Mouse (Mus musculus): ENCODE measurements at regions not wholly inside any gene's neighbourhood (a gene's known extent, or its start where the extent isn't known, plus 50 kb on each side); places are given as distances from the start of the nearest gene placed in this dataset.
A peak's percentile ranks its signal among the peaks of the same experiment; 100 is the strongest.

DNA sequence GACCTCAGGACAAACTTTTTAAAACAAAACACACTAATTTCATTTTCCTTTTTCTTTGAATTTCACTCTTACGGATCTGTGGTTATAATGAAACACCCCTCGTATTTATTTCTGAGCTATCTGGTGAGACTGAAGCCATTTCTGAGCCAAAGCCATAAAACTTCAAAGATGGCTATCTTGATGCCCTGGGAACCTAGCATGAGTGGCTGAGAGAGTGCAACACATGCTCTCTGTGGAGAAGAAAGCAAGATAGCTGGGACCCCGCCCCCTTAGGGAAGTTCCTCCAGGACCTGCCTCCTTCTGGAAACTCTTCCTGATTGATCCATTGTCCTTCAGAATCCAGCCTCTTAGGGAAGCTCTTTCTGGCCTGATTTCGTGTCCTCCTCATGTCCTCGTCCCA lies 57.6 kb upstream of the Myb start:
- DNase-seq = no peak

DNA sequence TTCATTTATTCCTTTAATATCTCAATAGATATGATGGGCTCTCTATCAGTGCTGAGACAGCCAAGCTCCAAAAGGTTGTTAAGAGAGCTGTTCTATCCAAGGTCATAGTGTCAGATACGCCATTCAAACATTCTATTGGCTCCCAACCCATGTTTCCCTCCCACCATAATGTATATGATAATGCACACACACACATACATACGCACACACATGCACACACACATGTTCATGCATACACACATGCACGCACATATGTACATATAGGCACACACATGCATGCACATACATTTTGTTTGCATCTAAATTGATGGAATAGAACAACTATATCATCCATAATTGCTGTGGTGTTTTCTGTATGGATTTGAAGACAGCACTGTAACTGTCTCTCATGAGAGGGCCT lies 60.0 kb upstream of the Myb start:
- DNase-seq = no peak

DNA sequence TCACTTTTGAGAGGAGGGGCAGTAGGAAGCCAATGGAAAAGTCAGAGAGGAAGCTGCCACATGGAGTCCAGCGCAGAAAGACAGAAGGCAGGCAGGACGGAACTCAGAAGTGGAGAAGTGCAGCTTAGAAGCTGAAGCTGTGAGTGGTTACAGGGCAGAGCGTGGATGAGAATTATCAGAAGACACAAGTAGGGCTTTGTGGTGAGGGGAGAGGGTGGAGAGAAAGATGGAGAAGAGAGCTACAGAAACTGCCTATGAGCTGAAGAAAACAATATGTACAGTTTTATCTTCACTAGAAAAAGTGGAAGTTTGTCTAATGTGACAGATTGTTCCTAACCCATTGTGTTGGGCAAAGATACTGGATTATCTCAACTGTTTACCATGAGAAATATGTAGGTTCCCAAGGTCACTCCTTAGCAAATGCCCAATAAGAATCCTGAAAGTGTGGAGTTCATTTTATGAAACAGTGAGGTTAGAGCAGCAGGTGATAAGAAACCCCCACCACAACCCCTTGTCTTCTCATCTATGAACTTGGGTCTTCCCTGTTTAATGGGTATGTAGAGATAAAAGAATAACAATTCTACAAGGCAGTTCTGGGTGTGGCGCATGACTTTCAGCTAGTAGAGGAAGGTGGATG lies 60.6 kb upstream of the Myb start:
- no peak for DNase-seq

DNA sequence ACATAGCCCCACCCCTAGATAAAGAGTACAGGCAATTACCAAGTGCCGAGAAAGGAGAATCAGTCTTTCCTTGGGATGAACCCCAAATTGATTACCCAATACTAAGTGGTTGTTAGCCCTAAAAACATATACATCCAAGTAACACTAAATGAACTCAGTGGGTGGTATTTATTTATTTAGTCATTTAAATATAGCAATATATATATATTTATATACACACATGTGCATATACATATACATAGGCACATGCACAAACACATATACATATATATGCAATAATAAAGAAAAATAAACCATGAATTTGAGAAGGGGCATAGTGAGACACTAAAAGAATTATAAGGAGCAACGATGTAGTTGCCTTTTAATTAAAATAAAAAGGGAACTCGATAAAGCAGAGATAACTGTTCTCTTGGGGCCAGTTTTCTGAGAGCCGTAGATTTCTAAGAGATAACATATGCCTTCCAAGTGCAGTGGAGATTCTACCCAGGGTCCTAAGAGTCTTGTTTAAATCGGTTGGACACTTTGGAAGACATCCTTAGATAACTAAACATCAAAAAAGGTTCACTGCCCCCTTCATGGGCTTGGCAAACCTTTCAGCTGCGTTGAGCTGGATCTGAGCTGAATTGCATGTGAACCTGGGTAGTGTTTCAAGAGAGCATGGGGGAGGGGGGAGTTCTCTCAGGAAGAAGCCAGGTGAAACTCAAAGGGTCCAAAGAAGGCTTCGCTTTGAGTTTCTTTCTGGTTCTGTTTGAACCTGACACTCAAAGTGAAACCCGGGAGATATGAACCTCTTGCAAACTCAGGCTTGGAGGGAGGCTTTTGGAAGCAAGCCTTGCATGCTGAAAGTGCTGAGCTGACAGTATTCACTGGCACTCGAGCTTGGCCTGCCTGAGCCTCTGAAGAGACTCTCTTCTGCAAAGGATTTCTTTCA lies 61.6 kb upstream of the Myb start:
- DNase-seq = peak; percentile 11 to 30

DNA sequence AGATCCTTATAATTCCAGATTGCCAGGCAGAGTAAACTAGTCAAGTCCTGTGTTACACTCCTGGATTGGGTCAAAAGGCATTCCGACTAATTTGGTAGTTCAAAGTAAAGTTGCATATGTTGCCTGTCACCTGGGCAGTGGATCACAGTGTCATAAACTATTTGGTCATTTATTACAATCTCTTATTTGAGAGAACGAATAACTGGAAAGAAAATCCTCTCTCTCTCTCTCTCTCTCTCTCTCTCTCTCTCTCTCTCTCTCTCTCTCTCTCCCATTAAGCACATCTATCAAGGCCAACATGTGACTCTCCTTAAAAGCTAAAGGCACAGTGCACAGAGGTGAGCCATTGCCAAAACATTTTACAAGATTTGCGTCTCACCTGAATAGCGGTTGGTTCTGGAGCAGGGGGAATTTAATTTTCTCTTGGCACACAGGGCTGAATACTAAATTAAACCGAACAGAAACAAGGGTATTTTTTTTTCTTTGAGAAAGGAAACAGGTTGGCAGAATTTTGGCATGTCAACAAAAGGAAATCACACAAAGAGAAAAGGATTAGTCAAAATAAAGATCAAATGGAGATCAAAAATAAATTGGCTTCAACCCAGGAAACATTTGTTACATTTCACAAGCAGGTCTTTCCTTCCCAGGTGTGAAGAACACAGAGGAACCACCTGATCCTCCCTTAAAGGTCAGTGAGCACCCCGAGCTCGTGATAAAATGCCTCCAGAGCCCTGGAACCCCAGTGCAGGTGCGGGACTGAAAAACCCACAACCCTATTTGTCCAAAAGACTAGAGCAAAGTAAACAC lies 62.5 kb upstream of the Myb start:
- no peak for DNase-seq

DNA sequence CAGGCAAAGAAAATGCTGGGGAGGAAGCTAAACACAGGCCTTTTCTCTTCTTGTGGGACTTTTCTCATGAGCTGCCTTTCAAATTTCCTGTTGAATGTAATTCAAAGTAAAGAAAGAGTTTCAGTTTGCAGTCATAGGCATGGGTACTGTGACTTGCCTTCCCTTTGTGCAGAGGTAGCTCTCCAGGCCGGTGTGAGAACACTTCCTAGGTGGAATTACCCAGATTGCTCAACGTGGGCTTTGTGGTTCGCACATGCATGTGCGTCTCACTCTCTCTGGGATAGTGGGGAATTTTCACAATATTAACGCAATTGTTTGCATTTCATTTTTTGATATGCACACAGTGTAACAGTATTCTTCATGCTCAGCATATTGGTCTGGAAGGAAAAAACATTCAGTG lies 63.4 kb upstream of the Myb start:
- DNase-seq = no peak

DNA sequence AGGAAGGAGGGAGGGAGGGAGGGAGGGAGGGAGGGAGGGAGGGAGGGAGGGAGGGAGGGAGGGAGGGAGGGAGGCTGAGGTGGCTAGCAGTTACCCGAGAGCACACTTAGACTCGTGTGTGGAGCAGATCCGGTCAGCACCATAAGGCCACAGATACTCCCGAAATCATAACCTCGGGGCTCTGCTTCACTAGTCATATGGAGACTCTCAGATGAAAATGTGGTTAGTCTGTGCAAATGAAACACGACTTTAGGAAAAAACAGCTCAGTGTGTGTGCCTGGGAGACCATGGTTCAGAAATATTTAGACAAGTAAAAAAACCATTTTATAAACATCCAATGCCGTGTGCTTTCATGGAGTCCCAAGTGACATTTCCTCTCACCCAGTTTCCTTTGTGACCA lies 65.4 kb upstream of the Myb start:
- no peak for DNase-seq

DNA sequence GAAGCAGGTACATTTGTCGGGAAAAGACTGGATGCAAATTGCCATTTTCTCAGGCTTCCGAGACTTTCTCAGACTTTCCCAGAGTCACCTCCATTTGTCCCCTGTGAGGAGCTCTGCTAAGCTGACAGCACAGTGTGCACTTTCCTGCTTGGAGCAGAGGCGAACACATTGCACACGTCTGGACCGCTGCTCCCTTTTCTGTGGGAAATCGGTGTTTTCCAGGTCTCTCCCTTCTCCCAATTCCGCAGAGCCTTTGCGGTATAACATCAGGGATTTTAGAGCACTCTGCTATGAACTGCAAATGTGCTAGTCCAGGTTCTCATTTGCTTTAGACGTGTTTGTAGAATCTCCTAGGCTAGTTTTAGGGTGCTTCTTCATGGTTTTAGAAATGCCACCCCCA lies 67.0 kb upstream of the Myb start:
- DNase-seq = no peak

DNA sequence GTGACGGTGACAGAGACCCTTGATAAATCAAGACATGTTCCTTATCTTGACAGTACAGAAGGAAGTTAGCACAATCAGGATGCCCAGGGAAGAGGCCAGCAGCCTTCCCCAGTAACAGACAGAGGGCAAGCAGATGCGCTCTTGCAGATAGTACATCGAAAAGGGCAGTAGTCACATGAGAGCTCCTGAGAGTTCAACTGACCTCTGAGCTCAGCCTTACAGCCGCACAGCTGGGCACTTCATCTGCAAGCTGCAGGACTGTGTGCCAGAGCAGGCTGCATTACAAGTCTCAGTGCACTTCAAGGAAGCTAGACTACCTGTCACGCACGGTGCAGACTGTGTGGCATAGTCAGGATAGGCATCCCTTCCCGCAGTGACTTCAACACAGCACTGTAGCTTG lies 67.2 kb upstream of the Hbs1l start:
- peak in 1 of 2 experiments; percentile 7 for DNase-seq

DNA sequence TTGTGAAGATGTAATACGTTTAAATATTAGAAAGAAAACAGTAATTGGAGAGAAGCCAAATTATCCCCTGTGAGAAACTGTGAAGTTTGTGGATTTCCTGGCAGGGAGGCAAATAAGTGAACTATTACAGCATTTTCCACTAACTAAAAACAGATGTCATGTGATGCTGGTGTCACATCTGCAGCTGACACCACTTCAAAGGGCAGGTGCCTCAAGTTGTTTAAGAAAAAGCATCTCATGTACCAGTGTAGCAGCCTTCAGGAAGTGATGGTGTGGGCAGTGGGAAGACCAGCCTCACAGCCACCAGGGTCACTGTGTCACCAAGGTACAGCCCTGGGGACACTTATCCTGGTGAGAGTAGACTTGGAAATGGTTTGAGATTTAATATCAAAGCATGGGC lies 60.6 kb upstream of the Hbs1l start:
- no peak for DNase-seq

DNA sequence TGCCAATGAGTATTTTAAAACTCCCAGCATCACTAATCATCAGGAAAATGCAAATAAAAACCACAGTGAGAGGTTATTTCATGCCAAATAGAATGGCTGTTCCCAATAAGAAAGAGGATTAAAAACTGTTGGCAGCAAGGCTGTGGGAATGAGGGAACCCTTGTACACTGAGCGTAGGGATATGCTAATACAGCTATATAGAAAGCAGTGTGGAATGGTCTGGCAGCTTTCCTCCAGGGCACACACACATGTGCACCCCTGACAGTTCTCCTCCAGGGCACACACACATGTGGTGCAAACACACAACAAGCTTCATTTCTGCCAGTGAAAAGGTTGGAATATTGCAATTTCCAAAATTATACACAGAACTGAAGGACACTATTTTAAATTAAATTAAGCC lies 58.8 kb upstream of the Hbs1l start:
- DNase-seq = no peak

DNA sequence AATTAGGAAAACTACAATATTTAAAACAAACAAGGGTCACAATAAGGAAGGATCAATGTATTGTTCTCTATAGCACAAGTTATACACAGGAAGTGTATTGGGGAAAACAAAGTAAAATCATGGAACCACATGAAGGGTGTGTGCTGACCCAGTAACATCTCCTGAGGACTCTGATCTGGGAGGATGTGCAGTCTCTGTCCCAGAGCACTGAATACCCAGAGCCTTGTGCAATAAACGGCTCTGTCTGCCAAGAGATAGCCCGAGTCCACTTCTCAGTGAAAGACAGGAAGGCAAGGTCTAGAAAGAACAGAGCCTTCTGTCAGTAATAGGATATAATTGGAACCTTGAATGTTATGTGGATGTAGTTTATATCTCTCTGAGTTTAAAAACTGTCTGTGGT lies 56.3 kb upstream of the Hbs1l start:
- no peak for DNase-seq

DNA sequence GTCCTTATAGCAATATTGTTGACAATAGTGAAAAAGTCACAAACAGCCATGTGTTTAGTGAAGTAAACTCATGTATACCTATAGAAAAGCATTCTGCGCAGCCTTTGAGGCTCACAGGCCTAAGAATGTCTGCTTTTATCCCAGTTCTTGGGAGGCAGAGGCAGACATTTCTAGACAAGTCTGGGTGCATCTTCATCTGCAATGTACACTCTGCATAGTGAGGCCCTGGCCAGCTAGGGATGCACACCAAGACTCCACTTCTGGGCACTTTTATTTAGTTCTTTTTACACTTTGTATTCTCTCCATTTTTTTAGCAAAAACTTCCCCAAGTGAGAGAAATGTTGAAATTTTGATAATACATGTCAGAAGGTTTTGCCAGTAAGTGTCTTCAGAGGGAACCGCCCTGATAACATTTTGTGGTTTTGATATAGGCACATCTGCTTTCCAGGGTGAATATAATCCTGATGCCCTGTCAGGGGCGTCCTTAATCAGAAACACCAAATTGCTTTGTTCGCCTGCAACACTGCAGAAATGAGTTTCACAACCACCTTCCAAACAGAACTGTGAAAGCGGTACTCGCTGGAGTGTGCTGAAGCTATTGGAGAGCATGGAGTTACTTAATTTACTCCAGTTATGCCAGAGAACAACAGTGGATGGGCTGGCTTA lies 54.1 kb upstream of the Hbs1l start:
- DNase-seq = no peak

DNA sequence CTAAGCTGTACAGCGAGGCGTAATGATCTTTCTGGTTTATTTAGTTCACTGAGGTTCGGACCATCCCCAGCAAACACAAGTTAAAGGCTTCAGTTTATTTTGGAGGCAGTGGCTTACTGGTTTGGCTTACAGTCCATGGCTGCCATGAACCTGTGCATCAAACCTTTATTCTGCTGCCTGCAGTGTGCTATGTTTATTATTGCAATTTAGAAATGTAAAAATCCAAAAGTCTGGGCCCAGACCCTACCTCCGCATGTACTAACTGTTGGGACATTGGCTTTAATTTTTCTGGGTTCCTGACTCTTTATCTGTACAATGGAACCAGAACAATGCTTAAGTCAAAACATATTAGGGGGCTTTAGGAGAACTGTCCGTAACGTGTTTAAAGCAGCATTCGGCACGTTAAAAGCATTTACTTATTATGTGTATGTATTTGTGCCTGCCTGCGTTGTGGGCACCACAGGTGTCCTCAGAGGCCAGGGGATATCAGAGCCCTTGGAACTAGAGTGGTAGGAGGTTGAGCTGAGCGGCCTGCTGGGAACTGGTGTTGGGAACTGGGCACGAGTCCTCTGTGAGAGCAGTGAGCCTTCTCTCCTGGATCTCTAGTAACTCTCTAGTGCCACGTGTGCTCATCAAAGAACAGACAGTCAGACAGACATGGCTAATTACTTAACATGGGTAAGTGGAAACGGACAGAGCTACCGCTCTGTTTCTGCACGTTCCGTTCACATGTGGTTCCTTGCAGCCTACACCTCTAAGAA lies 53.1 kb upstream of the Hbs1l start:
- DNase-seq = no peak

DNA sequence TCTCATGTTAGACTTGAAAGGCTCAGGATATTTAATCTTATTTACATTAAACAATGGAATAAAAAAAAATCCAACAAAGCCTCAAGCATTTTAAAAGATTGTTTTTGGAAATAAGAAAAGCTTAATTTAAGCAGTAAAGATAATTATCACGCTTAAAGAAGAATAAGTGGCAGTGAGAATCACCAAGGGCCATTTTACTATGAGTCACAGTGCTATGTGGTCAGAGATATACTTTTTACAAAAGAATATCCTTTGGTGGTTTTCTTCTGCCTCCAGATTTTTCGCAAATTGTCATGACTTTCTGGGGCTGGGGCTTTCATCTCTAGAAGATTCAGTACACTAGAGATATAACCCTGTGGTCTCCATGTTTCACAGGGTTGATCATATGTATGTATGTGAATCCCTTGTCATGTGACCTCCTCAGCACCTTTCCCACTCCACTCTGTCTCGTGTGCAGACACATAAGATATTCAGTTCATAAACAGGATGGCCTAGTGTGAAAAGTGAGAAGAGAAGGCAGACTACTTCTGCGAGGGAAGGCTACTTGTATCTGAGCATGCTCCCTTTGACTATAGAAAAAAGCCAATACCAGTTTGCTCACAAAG lies 50.8 kb upstream of the Hbs1l start:
- DNase-seq = no peak

DNA sequence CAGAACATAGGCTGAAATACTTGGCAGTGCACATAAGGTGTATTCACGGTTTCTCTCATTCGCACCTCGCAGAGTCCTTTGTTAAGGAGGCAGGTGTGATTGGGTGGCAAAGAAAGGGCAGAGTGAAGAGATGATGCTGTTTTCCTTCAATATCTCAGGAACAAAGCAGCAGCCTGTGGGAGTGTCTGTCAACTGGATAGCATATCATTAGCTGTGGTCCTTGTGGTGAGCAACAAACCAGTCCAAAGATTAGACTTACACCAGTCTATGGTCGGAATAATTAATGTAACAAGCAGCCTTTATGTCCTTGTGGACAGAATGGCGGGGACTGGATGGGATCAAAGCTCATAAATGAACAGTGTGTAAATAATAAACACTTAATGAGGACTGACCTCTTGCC lies 50.2 kb upstream of the Hbs1l start:
- DNase-seq = no peak

Data from kidney, postnatal 36 days (tissue).